Mouse (Mus musculus) lung, postnatal 0 days (tissue): ENCODE data around the gene Mtm1.

Experiments
- CTCF ChIP-seq: IDR thresholded peaks from 2 replicates; pipeline ENCODE4 v1.5.1; 2016; ENCODE audit warnings: antibody characterized with exemption, mild to moderate bottlenecking
- EP300 ChIP-seq: IDR thresholded peaks from 2 replicates; pipeline ENCODE4 v1.6.1; 2016; ENCODE audit warnings: antibody characterized with exemption, mild to moderate bottlenecking, control low read depth

DNA sequence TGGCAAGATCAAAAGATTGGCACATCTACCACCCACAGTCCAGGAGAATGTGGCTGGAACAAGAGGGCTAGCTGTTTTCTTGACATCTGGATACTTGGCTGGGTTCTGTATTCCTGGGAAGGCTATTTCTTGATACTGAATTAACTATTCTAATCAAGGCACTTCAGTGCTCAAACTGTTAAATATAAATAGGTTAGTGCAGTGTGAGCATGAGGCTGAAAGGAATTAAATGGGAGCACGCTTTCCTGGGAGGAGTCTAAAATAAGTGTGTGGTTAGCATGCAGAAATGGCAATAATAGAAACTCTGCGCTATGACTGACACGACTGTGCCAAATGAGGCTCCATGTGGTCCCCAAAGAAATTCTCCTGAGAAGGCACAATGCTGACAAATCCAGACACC, 29.0 kb upstream of the Mtm1 start:
- no peak for TF ChIP-seq EP300
- TF ChIP-seq CTCF: no peak
